Mouse (Mus musculus) limb, embryonic 12.5 days (tissue): ENCODE measurements at regions not wholly inside any gene's neighbourhood (a gene's known extent, or its start where the extent isn't known, plus 50 kb on each side); places are given as distances from the start of the nearest gene placed in this dataset.

ENCODE experiments used
- ATAC-seq: fragments of 200-750 bp; cut with Nextera tagmentation; 2 replicates; pipeline ENCODE4 v1.8.0; 2017; ENCODE audit warnings: low read depth, moderate TSS enrichment; ENCODE audit not compliant: insufficient number of reproducible peaks, insufficient read depth, low FRiP score, low TSS enrichment
- H3K27ac ChIP-seq: fragments of 300-500 bp; sonication (generic); 2 replicates; pipeline ENCODE4 v1.5.1; 2016; ENCODE audit warnings: mild to moderate bottlenecking, moderate library complexity
- H3K27me3 ChIP-seq: fragments of 300-500 bp; sonication (generic); 2 replicates; pipeline ENCODE4 v1.6.1; 2016; ENCODE audit warnings: mild to moderate bottlenecking, moderate library complexity
- H3K36me3 ChIP-seq: fragments of 300-500 bp; sonication (generic); 2 replicates; pipeline ENCODE4 v1.6.1; 2016; ENCODE audit warnings: mild to moderate bottlenecking, moderate library complexity
- H3K4me1 ChIP-seq: fragments of 300-500 bp; sonication (generic); replicated peaks from 2 replicates; pipeline ENCODE4 v1.6.1; 2016
- H3K4me2 ChIP-seq: fragments of 300-500 bp; sonication (generic); 2 replicates; pipeline ENCODE4 v1.6.1; 2016; ENCODE audit warnings: mild to moderate bottlenecking, moderate library complexity
- H3K4me3 ChIP-seq: fragments of 300-500 bp; sonication (generic); replicated peaks from 2 replicates; pipeline ENCODE4 v1.5.1; 2016; ENCODE audit warnings: mild to moderate bottlenecking
- H3K9ac ChIP-seq: fragments of 300-500 bp; sonication (generic); replicated peaks from 2 replicates; pipeline ENCODE4 v1.6.1; 2016; ENCODE audit warnings: mild to moderate bottlenecking, moderate library complexity
- H3K9me3 ChIP-seq: fragments of 300-500 bp; sonication (generic); 2 replicates; pipeline ENCODE4 v1.6.1; 2016; ENCODE audit warnings: mild to moderate bottlenecking, moderate library complexity
- WGBS: fragments of 180-500 bp; shearing (Covaris S2); methylation state at CpG from one replicate; pipeline ENCODE4 v1.1.7; 2016; 5-methylcytosine and 5-hydroxymethylcytosine counted together

- no peaks in the 10 kb centered on the region for H3K9me3 ChIP-seq
- H3K4me3 ChIP-seq = no peak overlapping the region
- H3K36me3 ChIP-seq = no peaks in the 10 kb centered on the region
- peaks cover 21% of the 10 kb centered on the region for H3K4me1 ChIP-seq
- no peak for ATAC-seq
- WGBS = 86% methylated on average over 9 of the region's 9 CpGs
- no peak overlapping the region for H3K9ac ChIP-seq
- no peaks in the 10 kb centered on the region for H3K27me3 ChIP-seq
- H3K27ac ChIP-seq = no peak overlapping the region
- no peak overlapping the region for H3K4me2 ChIP-seq
Measured at GRCm38 (mm10) chr11:117567961-117568605, 83.9 kb downstream of the Gm11733 start.

DNA sequence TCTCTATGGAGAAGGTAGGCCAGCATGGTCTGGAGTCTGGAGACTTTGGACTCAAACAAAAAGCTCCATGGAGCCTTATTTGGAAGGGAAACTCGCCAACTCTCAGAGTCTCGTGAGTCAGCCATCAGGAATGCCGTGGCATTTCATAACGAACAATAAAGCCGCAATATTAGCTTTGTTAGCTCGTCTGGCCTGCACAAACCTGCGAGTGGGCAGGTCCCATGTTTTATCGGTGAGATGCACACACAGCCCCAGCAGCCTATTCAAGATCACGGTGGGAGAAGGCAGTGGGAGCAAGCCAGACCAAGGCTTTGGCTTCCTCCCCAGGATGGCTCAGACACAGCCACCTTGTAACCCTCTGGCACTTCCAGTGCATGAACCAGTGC is 84.4 kb downstream of the Gm11733 start:
- Histone ChIP-seq H3K4me3 (no peak overlapping the region), H3K27me3 (no peaks in the 10 kb centered on the region), H3K4me2 (no peak overlapping the region), H3K9me3 (no peaks in the 10 kb centered on the region), H3K36me3 (no peaks in the 10 kb centered on the region), H3K4me1 (peaks cover 22% of the 10 kb centered on the region), H3K27ac (0 out of 2 replicates have a peak overlapping the region, but pooled peaks have one; percentile 13), H3K9ac (no peak overlapping the region)
- WGBS = 61% methylated on average over 9 of the region's 9 CpGs
- no peak for ATAC-seq

- no peak overlapping the region for H3K4me3 ChIP-seq
- H3K9me3 ChIP-seq = no peaks in the 10 kb centered on the region
- H3K36me3 ChIP-seq = no peaks in the 10 kb centered on the region
- no peak overlapping the region for H3K27ac ChIP-seq
- no peak overlapping the region for H3K4me2 ChIP-seq
- H3K4me1 ChIP-seq = peaks cover 26% of the 10 kb centered on the region
- WGBS = 75% methylated on average over 8 of the region's 8 CpGs
- H3K27me3 ChIP-seq = no peaks in the 10 kb centered on the region
- no peak overlapping the region for H3K9ac ChIP-seq
- no peak for ATAC-seq
Measured at GRCm38 (mm10) chr11:117569566-117570101, 84.5 kb upstream of the Tnrc6c start.

- Histone ChIP-seq H3K27me3 (no peaks in the 10 kb centered on the region), H3K9me3 (no peaks in the 10 kb centered on the region), H3K4me3 (no peak overlapping the region), H3K4me1 (peaks cover 26% of the 10 kb centered on the region), H3K4me2 (no peak overlapping the region), H3K36me3 (no peaks in the 10 kb centered on the region), H3K9ac (no peak overlapping the region), H3K27ac (no peak overlapping the region)
- 85% methylated on average over 3 of the region's 3 CpGs for WGBS
- ATAC-seq = no peak
Measured at GRCm38 (mm10) chr11:117571858-117572257, 82.2 kb upstream of the Tnrc6c start.

GRCm38 (mm10) chr11:117574721-117575120 is 79.4 kb upstream of the Tnrc6c start:
- Histone ChIP-seq H3K27ac (no peak overlapping the region), H3K4me2 (no peak overlapping the region), H3K9me3 (no peaks in the 10 kb centered on the region), H3K4me3 (no peak overlapping the region), H3K4me1 (peaks cover 12% of the 10 kb centered on the region), H3K27me3 (no peaks in the 10 kb centered on the region), H3K36me3 (no peaks in the 10 kb centered on the region), H3K9ac (no peak overlapping the region)
- 72% methylated on average over 3 of the region's 3 CpGs for WGBS
- ATAC-seq = no peak

- H3K4me2 ChIP-seq = no peak overlapping the region
- 0 out of 2 replicates have a peak overlapping the region, but pooled peaks have one; percentile 7 for H3K27ac ChIP-seq
- peaks cover 7% of the 10 kb centered on the region; the same call in 1 of the 2 replicates for H3K4me1 ChIP-seq
- H3K9me3 ChIP-seq = no peaks in the 10 kb centered on the region
- WGBS = 89% methylated on average over 2 of the region's 2 CpGs
- no peak overlapping the region for H3K9ac ChIP-seq
- ATAC-seq = no peak
- H3K36me3 ChIP-seq = no peaks in the 10 kb centered on the region
- H3K4me3 ChIP-seq = no peak overlapping the region
- H3K27me3 ChIP-seq = no peaks in the 10 kb centered on the region
Measured at GRCm38 (mm10) chr11:117579121-117579520, 75.0 kb upstream of the Tnrc6c start.

DNA sequence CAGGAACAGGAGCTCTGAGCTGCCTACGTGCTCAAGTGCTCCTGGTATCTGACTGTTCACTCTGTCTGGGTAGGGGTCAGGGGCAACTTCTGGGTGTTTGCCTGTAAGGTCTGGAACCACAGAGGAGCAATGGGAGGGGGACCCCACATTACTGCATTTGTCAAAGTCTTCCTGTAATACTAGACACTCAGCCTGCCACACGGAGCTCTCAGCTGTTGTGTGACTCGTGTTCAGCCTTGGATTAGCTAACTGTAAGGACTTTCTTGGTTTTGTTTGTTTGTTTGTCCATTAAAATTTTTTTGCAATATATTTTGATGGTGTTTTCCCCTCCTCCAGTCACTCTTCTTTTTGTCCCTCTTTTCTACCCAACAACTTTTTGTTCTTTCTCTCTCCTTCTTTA is 74.4 kb upstream of the Tnrc6c start:
- Histone ChIP-seq H3K9ac (no peak overlapping the region), H3K4me3 (no peak overlapping the region), H3K27me3 (no peaks in the 10 kb centered on the region), H3K4me2 (no peak overlapping the region), H3K36me3 (no peaks in the 10 kb centered on the region), H3K4me1 (peaks cover 7% of the 10 kb centered on the region; the same call in 1 of the 2 replicates), H3K9me3 (no peaks in the 10 kb centered on the region), H3K27ac (0 out of 2 replicates have a peak overlapping the region, but pooled peaks have one; percentile 7)
- WGBS = 42% methylated on average over 3 of the region's 3 CpGs
- ATAC-seq = no peak

DNA sequence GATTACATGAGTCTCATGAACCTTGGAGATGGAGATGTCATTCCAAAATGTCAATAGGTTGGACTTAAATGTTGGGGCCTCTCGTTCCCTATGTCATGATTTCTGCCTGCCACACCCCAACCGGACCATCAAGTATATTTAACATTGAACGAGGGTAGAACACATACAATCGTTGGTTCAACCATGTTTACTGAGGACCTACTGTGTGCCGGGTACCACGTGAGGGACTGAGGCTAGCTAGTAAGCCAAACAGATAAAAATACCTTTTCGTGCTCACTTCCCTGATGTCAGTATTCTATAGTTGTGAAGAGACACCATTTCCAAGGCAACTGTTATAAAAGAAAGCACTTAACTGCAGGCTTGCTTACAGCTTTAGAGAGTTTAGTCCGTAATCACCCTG is 70.6 kb upstream of the Tnrc6c start:
- 91% methylated on average over 8 of the region's 8 CpGs for WGBS
- H3K9ac ChIP-seq = no peak overlapping the region

GRCm38 (mm10) chr11:117585556-117585955 is 68.5 kb upstream of the Tnrc6c start:
- no peaks in the 10 kb centered on the region for H3K36me3 ChIP-seq
- 90% methylated on average over 5 of the region's 5 CpGs for WGBS
- H3K4me3 ChIP-seq = no peak overlapping the region
- no peak for ATAC-seq
- H3K27ac ChIP-seq = no peak overlapping the region
- peaks cover 15% of the 10 kb centered on the region for H3K4me1 ChIP-seq
- no peak overlapping the region for H3K9ac ChIP-seq
- no peak overlapping the region for H3K4me2 ChIP-seq
- no peaks in the 10 kb centered on the region for H3K27me3 ChIP-seq
- H3K9me3 ChIP-seq = peaks cover 3% of the 10 kb centered on the region; the same call in 1 of the 2 replicates

More for the DNA sequence above, 70.6 kb upstream of the Tnrc6c start:
- Histone ChIP-seq H3K4me1 (peaks cover 14% of the 10 kb centered on the region), H3K4me3 (no peak overlapping the region), H3K27me3 (no peaks in the 10 kb centered on the region), H3K27ac (no peak overlapping the region), H3K36me3 (no peaks in the 10 kb centered on the region), H3K4me2 (no peak overlapping the region), H3K9me3 (peaks cover 3% of the 10 kb centered on the region; the same call in 1 of the 2 replicates)
- no peak for ATAC-seq

DNA sequence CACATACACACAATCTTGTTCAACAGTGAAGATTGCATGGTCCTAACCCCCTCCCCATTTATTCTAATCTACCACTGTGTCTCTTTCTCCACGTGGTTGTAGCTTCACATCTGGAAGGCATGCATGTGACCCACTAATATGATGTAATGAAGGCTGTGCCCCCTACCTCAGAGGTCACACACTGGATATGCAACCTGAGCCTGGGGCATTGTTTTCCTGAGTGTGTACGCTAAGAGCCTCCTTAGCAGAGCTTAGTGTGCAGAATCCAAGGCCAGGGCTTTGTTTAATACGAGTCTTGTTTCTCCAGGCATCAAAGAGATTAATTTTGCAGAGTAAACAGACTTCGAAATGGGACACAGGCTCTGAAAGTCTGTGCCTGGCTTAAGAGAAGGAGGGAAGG is 68.0 kb upstream of the Tnrc6c start:
- ATAC-seq = no peak
- Histone ChIP-seq H3K36me3 (no peaks in the 10 kb centered on the region), H3K4me1 (peaks cover 15% of the 10 kb centered on the region), H3K27me3 (no peaks in the 10 kb centered on the region), H3K4me3 (no peak overlapping the region), H3K9me3 (peaks cover 8% of the 10 kb centered on the region; the same call in 1 of the 2 replicates), H3K4me2 (no peak overlapping the region), H3K9ac (no peak overlapping the region), H3K27ac (no peak overlapping the region)
- 26% methylated on average over 4 of the region's 4 CpGs for WGBS

DNA sequence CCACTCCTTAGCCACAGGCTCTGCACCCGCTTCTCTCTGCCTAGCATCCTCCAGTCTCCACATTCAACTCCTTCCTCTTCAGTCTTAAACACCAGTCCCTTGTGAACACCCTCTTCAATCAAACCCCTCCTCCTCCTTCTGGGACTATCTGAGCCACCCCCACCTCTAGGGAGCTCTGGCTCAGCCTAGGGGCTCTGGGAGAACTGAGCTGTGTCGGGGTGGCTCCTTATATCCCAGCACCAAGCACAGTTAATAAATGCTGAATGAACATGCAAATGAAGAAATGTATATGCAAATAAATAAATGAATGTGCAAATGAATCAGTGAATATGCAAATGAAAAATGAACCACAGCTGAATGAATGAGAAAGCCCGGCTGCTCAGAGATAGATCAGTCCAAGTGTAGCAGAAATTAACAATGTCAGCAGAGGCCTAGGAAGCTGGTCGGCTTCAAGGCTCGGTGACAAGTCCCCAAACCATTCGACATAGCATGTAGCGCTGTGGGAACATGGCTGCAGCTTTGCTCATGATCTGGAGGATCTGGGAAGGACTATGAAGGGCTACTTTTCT is 67.1 kb upstream of the Tnrc6c start:
- Histone ChIP-seq H3K9me3 (peaks cover 9% of the 10 kb centered on the region; the same call in 1 of the 2 replicates), H3K4me3 (no peak overlapping the region), H3K27ac (no peak overlapping the region), H3K4me2 (no peak overlapping the region), H3K9ac (no peak overlapping the region), H3K36me3 (no peaks in the 10 kb centered on the region), H3K27me3 (no peaks in the 10 kb centered on the region), H3K4me1 (peaks cover 15% of the 10 kb centered on the region)
- no peak for ATAC-seq
- WGBS = 89% methylated on average over 7 of the region's 7 CpGs
